Mouse (Mus musculus) heart, embryonic 15.5 days (tissue): ENCODE results near the gene Cdkal1. TPM values are rescaled to one million over a fixed set of nuclear protein-coding genes. Genes with fewer than 3 reads are reported as not detected.

Experiments used
- ATAC-seq: fragments of 200-750 bp; cut with Nextera tagmentation; replicated peaks from 2 replicates; pipeline ENCODE4 v1.8.0; 2017; ENCODE audit warnings: low read depth, moderate TSS enrichment; ENCODE audit not compliant: insufficient number of reproducible peaks, insufficient read depth, low FRiP score
- H3K27ac ChIP-seq: fragments of 300-500 bp; sonication (generic); 2 replicates; pipeline ENCODE4 v1.5.1; 2015; ENCODE audit warnings: mild to moderate bottlenecking, inconsistent platforms
- H3K27me3 ChIP-seq: fragments of 300-500 bp; sonication (generic); 2 replicates; pipeline ENCODE4 v1.6.1; 2015; ENCODE audit warnings: inconsistent platforms
- H3K36me3 ChIP-seq: fragments of 300-500 bp; sonication (generic); 2 replicates; pipeline ENCODE4 v1.6.1; 2015; ENCODE audit warnings: mild to moderate bottlenecking, inconsistent platforms
- H3K4me1 ChIP-seq: fragments of 300-500 bp; sonication (generic); replicated peaks from 2 replicates; pipeline ENCODE4 v1.6.1; 2015; ENCODE audit warnings: inconsistent platforms
- H3K4me2 ChIP-seq: fragments of 300-500 bp; sonication (generic); 2 replicates; pipeline ENCODE4 v1.6.1; 2015; ENCODE audit warnings: inconsistent platforms, mild to moderate bottlenecking, moderate library complexity
- H3K4me3 ChIP-seq: fragments of 300-500 bp; sonication (generic); 2 replicates; pipeline ENCODE4 v1.5.1; 2015; ENCODE audit warnings: mild to moderate bottlenecking, inconsistent platforms
- H3K9ac ChIP-seq: fragments of 300-500 bp; sonication (generic); 2 replicates; pipeline ENCODE4 v1.6.1; 2015; ENCODE audit warnings: mild to moderate bottlenecking, inconsistent platforms
- H3K9me3 ChIP-seq: fragments of 300-500 bp; sonication (generic); replicated peaks from 2 replicates; pipeline ENCODE4 v1.6.1; 2016; ENCODE audit warnings: inconsistent platforms
- WGBS: fragments of 180-500 bp; shearing (Covaris S2); methylation state at CpG from one replicate; pipeline ENCODE4 v1.1.7; 2015; ENCODE audit warnings: mixed read lengths; 5-methylcytosine and 5-hydroxymethylcytosine counted together
- polyA plus RNA-seq: library from polyadenylated mRNA; unstranded; fragments of >200 nt; fragmentation: Nextera tagmentation; extraction: Ambion mirVana; gene quantifications from 2 replicates; pipeline ENCODE4 v1.2.1, GENCODE M21; 2015

Cdkal1 gene
- polyA plus RNA-seq, 1 experiment from 2014 or later = 24.4 TPM

DNA sequence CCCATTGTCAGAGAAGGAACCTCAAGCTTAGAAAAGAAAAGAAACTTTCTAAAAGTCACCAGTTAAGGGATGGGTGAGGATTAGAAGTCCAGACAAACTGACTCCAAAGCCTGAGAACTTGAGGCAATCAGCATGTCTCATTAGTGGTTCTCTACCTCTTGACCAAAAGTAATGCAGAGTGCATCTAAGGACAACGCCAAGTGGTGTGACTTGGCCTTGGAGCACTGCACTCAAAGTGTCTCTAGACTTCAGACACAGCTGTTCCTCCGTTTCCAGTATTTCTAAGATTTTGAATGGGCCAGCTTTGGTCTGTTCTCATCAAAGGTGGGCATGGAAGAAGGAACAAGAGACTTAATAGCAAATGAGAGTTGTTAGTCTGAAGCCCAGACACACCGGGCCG, 74.1 kb downstream of the Cdkal1 start:
- H3K36me3 ChIP-seq = no peaks in the 10 kb centered on the region
- no peaks in the 10 kb centered on the region for H3K27me3 ChIP-seq
- no peak overlapping the region for H3K9ac ChIP-seq
- no peak overlapping the region for H3K4me3 ChIP-seq
- no peaks in the 10 kb centered on the region for H3K9me3 ChIP-seq
- 83% methylated on average over 4 of the region's 4 CpGs for WGBS
- no peak for ATAC-seq
- peak overlapping the region; percentile 35; the same call in 1 of the 2 replicates for H3K27ac ChIP-seq
- H3K4me2 ChIP-seq = no peak overlapping the region
- H3K4me1 ChIP-seq = peaks cover 16% of the 10 kb centered on the region

DNA sequence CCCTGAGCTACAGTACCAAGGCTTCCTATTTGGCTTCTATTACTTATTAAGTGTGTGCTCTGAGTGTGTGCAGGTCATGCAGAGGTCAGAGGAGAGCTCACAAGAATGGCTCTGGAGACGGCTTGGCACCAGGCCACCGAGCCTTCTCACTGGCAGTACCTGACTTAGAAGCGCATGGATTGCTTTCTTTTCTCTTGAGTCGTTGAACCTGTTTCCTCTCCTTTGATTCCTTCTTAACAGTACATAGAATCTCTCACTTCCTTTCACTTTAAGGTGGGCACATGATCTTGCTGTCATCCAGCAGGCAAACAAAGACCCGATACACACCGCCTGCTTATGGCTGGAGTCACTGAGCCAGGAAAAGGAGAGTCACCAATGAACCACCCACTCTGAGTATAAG, 74.8 kb downstream of the Cdkal1 start:
- Histone ChIP-seq H3K9me3 (no peaks in the 10 kb centered on the region), H3K27me3 (no peaks in the 10 kb centered on the region), H3K4me3 (no peak overlapping the region), H3K4me2 (peak overlapping the region; percentile 24; the same call in 1 of the 2 replicates), H3K9ac (no peak overlapping the region), H3K36me3 (no peaks in the 10 kb centered on the region), H3K27ac (peak overlapping the region; percentile 35), H3K4me1 (peaks cover 16% of the 10 kb centered on the region)
- 19% methylated on average over 6 of the region's 6 CpGs for WGBS
- peak; percentile 58; the same call in 1 of the 2 replicates for ATAC-seq

DNA sequence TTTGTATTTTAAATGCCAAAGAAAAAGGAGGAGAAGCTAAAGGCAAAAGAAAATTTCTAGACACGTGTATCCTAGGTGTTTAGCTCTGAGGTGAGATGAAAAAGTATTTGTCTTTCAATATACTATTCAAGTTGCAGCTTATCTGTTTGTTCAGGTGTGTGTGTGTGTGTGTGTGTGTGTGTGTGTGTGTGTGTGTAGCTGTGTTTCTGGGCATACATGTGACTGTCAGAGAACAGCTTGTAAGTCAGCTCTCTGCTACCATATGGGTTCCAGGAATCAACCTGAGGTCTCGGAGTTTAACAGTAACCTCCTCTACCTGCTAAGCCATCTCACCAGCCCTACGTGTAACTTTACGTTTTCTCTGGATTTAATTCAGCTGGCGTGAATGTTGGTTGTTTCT, 76.0 kb downstream of the Cdkal1 start:
- 87% methylated on average over 5 of the region's 5 CpGs for WGBS
- Histone ChIP-seq H3K27ac (no peak overlapping the region), H3K4me3 (no peak overlapping the region), H3K4me1 (peaks cover 16% of the 10 kb centered on the region), H3K4me2 (no peak overlapping the region), H3K9me3 (no peaks in the 10 kb centered on the region), H3K36me3 (no peaks in the 10 kb centered on the region), H3K9ac (no peak overlapping the region), H3K27me3 (no peaks in the 10 kb centered on the region)
- ATAC-seq = no peak

DNA sequence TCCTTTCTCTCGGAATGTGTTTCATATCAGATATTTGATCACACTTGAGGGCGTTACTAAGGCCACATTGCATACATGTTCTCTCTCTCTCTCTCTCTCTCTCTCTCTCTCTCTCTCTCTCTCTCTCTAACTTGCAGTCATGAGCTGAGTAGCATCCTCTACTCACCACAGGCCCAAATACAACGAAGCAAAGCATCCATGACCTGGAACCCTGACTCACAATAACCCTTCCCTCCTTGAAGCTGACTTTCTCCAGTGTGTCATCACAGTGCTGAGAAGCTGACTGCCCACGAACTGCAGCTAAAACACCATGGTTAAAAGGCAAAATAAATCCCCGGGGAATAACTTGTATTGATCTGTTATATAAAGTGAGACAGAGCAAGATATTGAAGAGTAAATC, 76.4 kb downstream of the Cdkal1 start:
- Histone ChIP-seq H3K9ac (no peak overlapping the region), H3K4me1 (peaks cover 16% of the 10 kb centered on the region), H3K27me3 (no peaks in the 10 kb centered on the region), H3K4me3 (no peak overlapping the region), H3K27ac (no peak overlapping the region), H3K36me3 (no peaks in the 10 kb centered on the region), H3K4me2 (no peak overlapping the region), H3K9me3 (no peaks in the 10 kb centered on the region)
- 79% methylated on average over 5 of the region's 5 CpGs for WGBS
- no peak for ATAC-seq

DNA sequence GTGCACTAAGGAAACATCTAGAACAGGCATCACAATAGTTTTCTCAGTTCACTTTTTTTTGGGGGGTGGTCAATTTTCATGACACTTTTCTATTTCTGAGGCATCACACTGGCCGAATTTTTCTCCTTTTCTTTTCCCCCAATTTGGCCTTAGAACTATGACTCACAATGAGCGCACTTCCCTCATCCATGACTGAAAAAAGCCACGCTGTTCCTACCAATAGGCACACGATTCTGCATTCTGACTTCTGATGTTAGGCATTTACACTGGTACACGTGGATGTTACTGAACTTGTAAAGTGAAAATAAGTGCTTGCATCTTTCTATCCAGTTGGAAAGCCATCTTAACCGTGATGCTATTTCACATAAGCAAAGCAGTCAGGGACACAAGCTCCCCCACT, 77.3 kb downstream of the Cdkal1 start:
- ATAC-seq = no peak
- Histone ChIP-seq H3K4me1 (peaks cover 23% of the 10 kb centered on the region), H3K27ac (no peak overlapping the region), H3K4me2 (no peak overlapping the region), H3K9ac (no peak overlapping the region), H3K27me3 (no peaks in the 10 kb centered on the region), H3K36me3 (no peaks in the 10 kb centered on the region), H3K9me3 (no peaks in the 10 kb centered on the region), H3K4me3 (no peak overlapping the region)
- WGBS = 78% methylated on average over 6 of the region's 6 CpGs

DNA sequence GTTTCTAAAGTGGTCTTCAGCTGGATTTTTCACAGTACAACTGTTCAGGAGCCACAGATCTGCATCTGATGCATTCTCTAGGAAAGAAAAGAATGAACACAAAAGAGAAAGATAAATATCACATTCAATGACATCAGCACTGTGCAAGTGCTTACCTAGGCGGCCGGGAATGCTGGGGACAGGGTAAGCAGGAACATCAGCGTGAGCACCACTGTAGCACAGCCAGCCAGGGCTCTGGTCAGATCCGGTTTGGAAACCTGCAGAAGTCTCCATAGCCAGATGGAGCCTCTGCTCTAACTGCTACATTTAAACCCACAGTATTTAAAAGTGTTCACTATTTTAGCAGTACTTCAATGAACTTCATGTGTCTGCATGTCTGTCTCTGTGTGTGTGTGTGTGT, 78.2 kb downstream of the Cdkal1 start:
- Histone ChIP-seq H3K4me3 (no peak overlapping the region), H3K36me3 (no peaks in the 10 kb centered on the region), H3K27me3 (no peaks in the 10 kb centered on the region), H3K4me1 (peaks cover 23% of the 10 kb centered on the region), H3K9ac (no peak overlapping the region), H3K4me2 (no peak overlapping the region), H3K9me3 (no peaks in the 10 kb centered on the region), H3K27ac (no peak overlapping the region)
- no peak for ATAC-seq
- 72% methylated on average over 4 of the region's 4 CpGs for WGBS

DNA sequence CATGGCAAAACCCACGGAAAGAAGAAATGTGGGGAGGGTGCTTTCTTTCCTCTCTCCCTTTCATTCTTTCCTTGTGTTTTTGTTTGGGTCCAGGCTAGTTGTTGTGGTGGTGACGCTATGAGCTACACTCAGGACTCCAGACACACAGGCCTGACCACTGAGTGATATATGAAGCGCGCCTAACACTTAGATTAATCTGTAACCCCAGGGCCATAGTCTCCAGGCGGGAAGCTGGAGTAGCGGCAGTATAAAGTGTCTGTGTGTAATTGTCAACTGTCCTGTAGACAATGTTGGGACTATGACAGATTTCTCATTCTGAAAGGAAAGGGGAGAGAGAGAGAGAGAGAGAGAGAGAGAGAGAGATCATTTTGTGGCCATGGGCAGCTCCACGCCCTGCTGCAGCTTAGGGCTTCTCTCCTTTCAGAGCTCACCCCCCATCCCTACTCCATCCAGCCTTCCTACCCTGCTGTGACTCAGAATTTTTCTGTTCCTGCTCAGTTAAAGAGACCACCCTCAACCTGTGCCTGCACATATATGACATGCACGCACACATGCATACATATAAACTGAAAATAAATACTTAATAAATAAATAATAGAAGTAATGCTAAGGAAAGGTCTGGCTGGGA, 79.8 kb downstream of the Cdkal1 start:
- no peak for ATAC-seq
- Histone ChIP-seq H3K9me3 (no peaks in the 10 kb centered on the region), H3K27me3 (no peaks in the 10 kb centered on the region), H3K4me2 (no peak overlapping the region), H3K4me3 (no peak overlapping the region), H3K9ac (no peak overlapping the region), H3K4me1 (peaks cover 14% of the 10 kb centered on the region), H3K27ac (no peak overlapping the region), H3K36me3 (no peaks in the 10 kb centered on the region)
- WGBS = 84% methylated on average over 8 of the region's 8 CpGs

DNA sequence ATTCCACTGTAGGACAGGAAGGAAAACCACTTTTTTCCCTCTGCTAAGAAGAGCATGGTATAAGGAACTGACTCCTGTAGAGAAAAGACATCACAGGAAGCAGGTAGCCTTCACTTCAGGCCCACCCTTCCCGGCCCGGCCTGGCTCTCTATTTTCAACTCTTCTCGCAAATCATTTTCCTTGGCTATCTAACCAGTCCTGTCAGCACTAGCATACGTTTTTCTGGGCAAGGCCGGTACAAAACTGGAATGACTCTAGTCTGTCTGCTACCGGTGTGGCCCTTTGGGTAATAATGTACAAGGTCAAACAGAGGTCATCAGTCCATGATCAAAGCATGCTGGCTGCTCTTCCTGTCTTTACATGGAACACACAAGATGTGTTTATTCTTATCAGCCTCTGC, 81.9 kb downstream of the Cdkal1 start:
- no peak for ATAC-seq
- WGBS = 7% methylated on average over 6 of the region's 6 CpGs
- Histone ChIP-seq H3K9me3 (no peaks in the 10 kb centered on the region), H3K36me3 (no peaks in the 10 kb centered on the region), H3K27ac (peak overlapping the region; percentile 33), H3K27me3 (no peaks in the 10 kb centered on the region), H3K4me2 (no peak overlapping the region), H3K4me3 (no peak overlapping the region), H3K4me1 (peaks cover 22% of the 10 kb centered on the region), H3K9ac (no peak overlapping the region)

DNA sequence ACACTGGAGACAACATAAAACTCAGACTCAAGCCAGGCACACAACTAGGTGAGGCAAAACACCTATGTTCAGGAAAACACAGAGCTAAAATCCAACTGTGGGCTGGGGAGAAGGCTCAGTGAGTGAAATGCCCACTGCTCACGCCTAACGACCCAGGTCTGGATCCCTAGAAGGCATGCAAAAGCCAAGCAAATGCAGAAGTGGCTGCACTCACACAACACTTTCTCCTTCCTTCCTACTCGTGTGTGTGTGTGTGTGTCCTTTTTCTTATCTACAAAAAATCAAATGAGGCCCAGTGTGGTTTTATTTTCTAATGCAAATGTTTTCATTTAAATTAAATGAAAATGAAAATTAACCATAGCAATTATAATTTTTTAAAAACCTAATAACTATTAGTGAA, 82.5 kb downstream of the Cdkal1 start:
- H3K9ac ChIP-seq = no peak overlapping the region
- H3K4me2 ChIP-seq = no peak overlapping the region
- no peaks in the 10 kb centered on the region for H3K36me3 ChIP-seq
- no peak for ATAC-seq
- H3K27ac ChIP-seq = no peak overlapping the region
- WGBS = 65% methylated on average over 3 of the region's 3 CpGs
- no peaks in the 10 kb centered on the region for H3K9me3 ChIP-seq
- H3K27me3 ChIP-seq = no peaks in the 10 kb centered on the region
- peaks cover 22% of the 10 kb centered on the region for H3K4me1 ChIP-seq
- H3K4me3 ChIP-seq = no peak overlapping the region

DNA sequence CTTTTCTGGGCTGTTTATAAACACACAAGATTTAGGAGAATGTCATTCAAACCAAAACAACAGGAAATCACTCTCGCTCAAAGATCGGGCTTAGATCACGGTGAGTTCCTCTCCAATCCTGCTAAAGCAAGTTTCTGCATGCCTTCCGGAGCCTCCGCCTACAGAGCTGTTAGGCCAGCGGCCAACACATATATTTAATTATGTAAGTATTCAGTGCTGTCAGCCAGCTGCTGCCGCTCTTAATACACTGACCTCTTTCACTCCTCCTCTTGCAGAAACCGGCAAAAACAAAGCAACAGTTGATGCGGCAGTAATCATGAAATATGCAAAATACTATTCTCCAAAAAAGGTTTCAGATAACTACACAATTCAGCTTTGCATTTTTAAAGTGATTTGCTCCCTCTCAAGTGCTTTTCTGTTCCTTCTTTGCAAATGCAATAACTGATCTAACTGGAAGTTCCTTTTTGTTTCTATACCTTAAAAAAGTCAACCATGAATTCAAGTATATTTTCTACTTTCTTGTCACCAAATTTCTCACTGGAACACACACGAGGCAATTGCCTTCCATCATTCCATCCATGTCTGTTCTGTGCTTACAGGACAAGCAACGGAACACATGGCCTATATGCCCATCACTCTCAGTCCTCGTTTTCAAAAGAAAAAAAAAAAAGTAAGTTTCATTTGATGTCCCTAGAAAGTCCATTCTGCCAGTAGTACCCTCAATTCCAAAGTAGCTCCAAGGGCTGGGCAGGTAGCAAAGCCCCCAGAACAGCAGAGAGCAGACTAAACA, 85.6 kb downstream of the Cdkal1 start:
- H3K4me2 ChIP-seq = peak overlapping the region; percentile 27
- H3K27me3 ChIP-seq = no peaks in the 10 kb centered on the region
- peak; percentile 78 for ATAC-seq
- WGBS = 24% methylated on average over 12 of the region's 12 CpGs
- H3K9ac ChIP-seq = no peak overlapping the region
- no peaks in the 10 kb centered on the region for H3K36me3 ChIP-seq
- H3K4me1 ChIP-seq = peaks cover 36% of the 10 kb centered on the region
- no peak overlapping the region for H3K4me3 ChIP-seq
- H3K27ac ChIP-seq = peak overlapping the region; percentile 41
- no peaks in the 10 kb centered on the region for H3K9me3 ChIP-seq

DNA sequence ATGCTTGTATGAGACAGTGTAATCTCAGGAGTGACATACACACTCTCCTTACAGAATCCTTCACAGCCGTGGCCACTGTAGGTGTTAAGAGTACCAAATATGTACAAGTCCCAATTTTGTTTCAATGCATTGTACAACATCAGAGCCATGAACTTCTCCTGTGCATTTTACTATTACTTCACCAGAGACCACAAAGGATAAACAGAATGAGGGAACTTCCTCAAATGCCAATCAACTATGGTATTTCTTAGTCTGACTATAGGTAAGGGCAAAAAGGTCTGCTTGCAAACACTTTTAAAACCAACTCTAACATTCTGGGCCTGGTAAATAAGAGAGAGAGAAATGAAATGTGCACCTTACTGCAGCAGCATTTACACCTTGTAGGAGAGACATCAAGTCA, 87.4 kb downstream of the Cdkal1 start:
- no peak for ATAC-seq
- Histone ChIP-seq H3K27me3 (no peaks in the 10 kb centered on the region), H3K4me2 (no peak overlapping the region), H3K9me3 (no peaks in the 10 kb centered on the region), H3K27ac (no peak overlapping the region), H3K36me3 (no peaks in the 10 kb centered on the region), H3K9ac (no peak overlapping the region), H3K4me3 (no peak overlapping the region), H3K4me1 (peaks cover 29% of the 10 kb centered on the region; the same call in 1 of the 2 replicates)
- WGBS = 45% methylated on average over 1 of the region's 1 CpGs

DNA sequence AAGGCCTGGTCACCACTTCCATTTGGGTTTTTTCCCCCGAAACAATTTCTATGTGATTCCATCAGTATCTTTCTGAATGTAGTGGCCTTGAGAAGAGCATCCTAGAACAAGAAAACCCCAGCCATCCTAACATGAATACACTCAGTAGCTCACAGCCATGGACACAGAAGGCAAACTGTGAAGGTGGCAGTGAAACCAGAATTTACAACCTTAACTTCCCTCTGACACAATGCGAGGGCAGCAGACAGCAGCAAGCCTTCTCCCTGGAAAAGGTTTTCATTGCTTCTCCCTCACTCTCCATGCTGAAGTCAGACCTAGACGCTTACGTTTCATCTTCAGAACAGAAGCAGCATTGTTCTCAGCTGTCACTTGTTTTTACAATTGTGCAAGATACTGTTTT, 87.9 kb downstream of the Cdkal1 start:
- H3K36me3 ChIP-seq = no peaks in the 10 kb centered on the region
- peak overlapping the region; percentile 9; the same call in 1 of the 2 replicates for H3K27ac ChIP-seq
- 69% methylated on average over 4 of the region's 4 CpGs for WGBS
- H3K4me2 ChIP-seq = no peak overlapping the region
- ATAC-seq = no peak
- no peaks in the 10 kb centered on the region for H3K9me3 ChIP-seq
- H3K4me3 ChIP-seq = no peak overlapping the region
- H3K9ac ChIP-seq = no peak overlapping the region
- peaks cover 29% of the 10 kb centered on the region; the same call in 1 of the 2 replicates for H3K4me1 ChIP-seq
- H3K27me3 ChIP-seq = no peaks in the 10 kb centered on the region
